Mouse (Mus musculus) right cerebral cortex, postnatal 10 days (tissue): ENCODE measurements at regions not wholly inside any gene's neighbourhood (a gene's known extent, or its start where the extent isn't known, plus 50 kb on each side); places are given as distances from the start of the nearest gene placed in this dataset.
A peak's percentile ranks its signal among the peaks of the same experiment; 100 is the strongest.

ENCODE experiments used
- DNase-seq, 2 experiments: peaks; one replicate each; pipeline ENCODE4 v3.0.0; 2021; ENCODE audit warnings: low spot score in 2 of 2

- no peak for DNase-seq
These were observed 97.7 kb downstream of the Rplp1 start for GRCm38 (mm10) chr9:61816589-61817179.

- DNase-seq, result no peak
These were observed 98.3 kb downstream of the Rplp1 start for GRCm38 (mm10) chr9:61815995-61816394.

GRCm38 (mm10) chr9:61813291-61813690, 101.1 kb downstream of the Rplp1 start:
- DNase-seq, result no peak

GRCm38 (mm10) chr9:61812315-61812714, 102.0 kb downstream of the Rplp1 start:
- no peak for DNase-seq

GRCm38 (mm10) chr9:61810456-61810855, 103.9 kb downstream of the Rplp1 start:
- DNase-seq, result no peak

GRCm38 (mm10) chr9:61808351-61809225, 105.8 kb downstream of the Rplp1 start:
- DNase-seq, result no peak

GRCm38 (mm10) chr9:61805971-61806370, 108.4 kb downstream of the Rplp1 start:
- no peak for DNase-seq

GRCm38 (mm10) chr9:61803555-61803954, 110.8 kb downstream of the Rplp1 start:
- DNase-seq, result no peak

GRCm38 (mm10) chr9:61802694-61803093, 111.6 kb downstream of the Rplp1 start:
- no peak for DNase-seq

- DNase-seq, result no peak
These were observed 114.8 kb downstream of the Rplp1 start for GRCm38 (mm10) chr9:61799535-61799934.

- no peak for DNase-seq
These were observed 118.4 kb downstream of the Rplp1 start for GRCm38 (mm10) chr9:61795910-61796309.

- DNase-seq, result peak; percentile 86 to 90
These were observed 122.8 kb downstream of the Rplp1 start for GRCm38 (mm10) chr9:61791435-61792064.

GRCm38 (mm10) chr9:61790849-61791248, 123.5 kb downstream of the Rplp1 start:
- no peak for DNase-seq

- DNase-seq, result no peak
These were observed 125.1 kb downstream of the Rplp1 start for GRCm38 (mm10) chr9:61789066-61789897.

GRCm38 (mm10) chr9:61781469-61781868, 132.9 kb downstream of the Rplp1 start:
- DNase-seq, result no peak

GRCm38 (mm10) chr9:61780186-61780939, 134.0 kb downstream of the Rplp1 start:
- DNase-seq, result peak; percentile 43 to 64

GRCm38 (mm10) chr9:61779165-61779564, 135.2 kb downstream of the Rplp1 start:
- DNase-seq, result no peak

- DNase-seq, result no peak
These were observed 137.9 kb downstream of the Rplp1 start for GRCm38 (mm10) chr9:61776446-61776845.

GRCm38 (mm10) chr9:61770207-61770955, 144.0 kb downstream of the Rplp1 start:
- DNase-seq, result no peak

- no peak for DNase-seq
These were observed 148.2 kb downstream of the Rplp1 start for GRCm38 (mm10) chr9:61766187-61766586.
